Mouse (Mus musculus) liver, embryonic 12.5 days (tissue): ENCODE measurements around the gene Lbh. TPM values are rescaled to one million over a fixed set of nuclear protein-coding genes. Genes with fewer than 3 reads are reported as not detected.
A peak's percentile ranks its signal among the peaks of the same experiment; 100 is the strongest.

ENCODE experiments used
- ATAC-seq: fragments of 200-750 bp; cut with Nextera tagmentation; 2 replicates; pipeline ENCODE4 v1.8.0; 2017; ENCODE audit warnings: moderate number of reproducible peaks, mild to moderate bottlenecking, moderate library complexity
- H3K27ac ChIP-seq: fragments of 300-500 bp; sonication (generic); 2 replicates; pipeline ENCODE4 v1.5.1; 2016; ENCODE audit warnings: mild to moderate bottlenecking
- H3K27me3 ChIP-seq: fragments of 300-500 bp; sonication (generic); replicated peaks from 2 replicates; pipeline ENCODE4 v1.6.1; 2016; ENCODE audit warnings: mild to moderate bottlenecking, moderate library complexity
- H3K36me3 ChIP-seq: fragments of 300-500 bp; sonication (generic); 2 replicates; pipeline ENCODE4 v1.6.1; 2016; ENCODE audit warnings: mild to moderate bottlenecking, moderate library complexity
- H3K4me1 ChIP-seq: fragments of 300-500 bp; sonication (generic); 2 replicates; pipeline ENCODE4 v1.6.1; 2016
- H3K4me2 ChIP-seq: fragments of 300-500 bp; sonication (generic); 2 replicates; pipeline ENCODE4 v1.6.1; 2016; ENCODE audit warnings: mild to moderate bottlenecking, moderate library complexity
- H3K4me3 ChIP-seq: fragments of 300-500 bp; sonication (generic); 2 replicates; pipeline ENCODE4 v1.5.1; 2016; ENCODE audit warnings: mild to moderate bottlenecking, moderate library complexity
- H3K9ac ChIP-seq: fragments of 300-500 bp; sonication (generic); 2 replicates; pipeline ENCODE4 v1.6.1; 2016; ENCODE audit warnings: mild to moderate bottlenecking, moderate library complexity
- H3K9me3 ChIP-seq: fragments of 300-500 bp; sonication (generic); replicated peaks from 2 replicates; pipeline ENCODE4 v1.6.1; 2016; ENCODE audit warnings: mild to moderate bottlenecking, moderate library complexity
- WGBS: fragments of 180-500 bp; shearing (Covaris S2); methylation state at CpG from one replicate; pipeline ENCODE4 v1.1.7; 2016; ENCODE audit not compliant: insufficient replicate concordance; 5-methylcytosine and 5-hydroxymethylcytosine counted together
- polyA plus RNA-seq: library from polyadenylated mRNA; unstranded; fragments of >200 nt; fragmentation: Nextera tagmentation; extraction: Ambion mirVana; gene quantifications from 2 replicates; pipeline ENCODE4 v1.2.1, GENCODE M21; 2016

Gene Lbh
- polyA plus RNA-seq, 1 experiment from 2014 or later = 1.4 TPM

DNA sequence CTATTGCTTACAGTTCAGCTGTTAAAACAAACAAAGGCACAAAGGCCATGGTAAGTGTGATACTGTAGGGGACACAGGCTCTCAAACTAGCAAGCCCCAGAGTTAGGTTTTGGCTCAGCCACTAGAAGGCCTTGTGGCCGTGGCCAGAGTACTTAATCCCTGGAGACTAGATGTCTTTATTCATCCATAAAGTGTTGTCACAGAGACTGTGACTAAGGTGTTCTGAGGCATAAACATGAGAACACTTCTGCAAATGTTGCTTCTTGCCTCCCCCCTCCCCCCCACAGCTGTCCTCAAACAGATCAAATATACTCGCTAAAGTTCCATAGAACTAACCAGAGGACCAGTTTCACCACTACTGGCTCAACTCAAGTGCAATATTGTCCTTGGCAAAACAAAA lies 4.0 kb upstream of the Lbh start:
- peaks cover 40% of the 10 kb centered on the region for H3K27me3 ChIP-seq
- no peak overlapping the region for H3K27ac ChIP-seq
- ATAC-seq = no peak
- no peak overlapping the region for H3K9ac ChIP-seq
- WGBS = 63% methylated on average over 2 of the region's 2 CpGs
- no peaks in the 10 kb centered on the region for H3K36me3 ChIP-seq
- H3K9me3 ChIP-seq = no peaks in the 10 kb centered on the region
- H3K4me1 ChIP-seq = peaks cover 15% of the 10 kb centered on the region
- no peak overlapping the region for H3K4me3 ChIP-seq
- H3K4me2 ChIP-seq = no peak overlapping the region

DNA sequence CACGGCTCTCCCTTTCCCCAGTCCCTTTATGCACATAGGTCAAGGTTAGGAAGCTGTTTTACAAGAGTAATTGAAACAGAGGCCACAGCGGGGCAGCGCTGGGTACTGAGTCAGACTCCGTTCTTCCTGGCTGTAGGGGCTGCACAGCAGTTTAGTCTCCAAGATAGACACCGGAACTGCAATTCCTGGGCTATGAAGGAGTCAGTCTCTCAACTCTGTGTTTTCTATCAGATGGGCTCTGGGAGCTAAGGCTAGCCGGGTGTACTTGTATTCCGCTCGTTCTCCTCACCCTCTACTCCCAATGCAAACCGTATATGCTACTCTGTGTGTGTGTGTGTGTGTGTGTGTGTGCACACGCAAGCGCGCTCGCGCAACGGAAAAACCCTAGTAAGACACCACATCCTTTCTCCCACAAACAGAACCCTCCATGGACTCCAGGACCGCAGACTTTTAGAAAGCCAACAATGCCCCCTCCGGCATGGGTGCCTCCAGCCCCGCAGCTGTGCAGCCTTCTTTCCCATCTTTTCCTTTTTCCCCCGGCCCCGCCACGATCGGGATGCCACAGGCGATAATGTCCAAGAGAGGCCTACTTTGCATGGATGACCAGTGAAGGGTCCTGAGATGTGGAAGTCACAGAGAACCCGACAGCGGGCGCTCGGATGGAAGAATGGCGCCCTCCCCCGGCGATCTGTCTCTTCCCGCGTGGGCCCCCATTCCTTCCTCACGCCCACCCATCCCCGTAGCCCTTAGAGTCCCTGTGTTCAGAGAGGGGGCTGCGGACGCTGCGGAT lies 669 bp upstream of the Lbh start:
- H3K27me3 ChIP-seq = peaks cover 55% of the 10 kb centered on the region
- ATAC-seq = peak; percentile 40
- H3K9me3 ChIP-seq = no peaks in the 10 kb centered on the region
- peak overlapping the region; percentile 54; the same call in 1 of the 2 replicates for H3K27ac ChIP-seq
- H3K4me2 ChIP-seq = peak overlapping the region; percentile 86
- H3K4me3 ChIP-seq = peak overlapping the region; percentile 61
- 3% methylated on average over 35 of the region's 37 CpGs for WGBS
- peaks cover 21% of the 10 kb centered on the region for H3K4me1 ChIP-seq
- peak overlapping the region; percentile 44 for H3K9ac ChIP-seq
- H3K36me3 ChIP-seq = no peaks in the 10 kb centered on the region; the same call in 1 of the 2 replicates

DNA sequence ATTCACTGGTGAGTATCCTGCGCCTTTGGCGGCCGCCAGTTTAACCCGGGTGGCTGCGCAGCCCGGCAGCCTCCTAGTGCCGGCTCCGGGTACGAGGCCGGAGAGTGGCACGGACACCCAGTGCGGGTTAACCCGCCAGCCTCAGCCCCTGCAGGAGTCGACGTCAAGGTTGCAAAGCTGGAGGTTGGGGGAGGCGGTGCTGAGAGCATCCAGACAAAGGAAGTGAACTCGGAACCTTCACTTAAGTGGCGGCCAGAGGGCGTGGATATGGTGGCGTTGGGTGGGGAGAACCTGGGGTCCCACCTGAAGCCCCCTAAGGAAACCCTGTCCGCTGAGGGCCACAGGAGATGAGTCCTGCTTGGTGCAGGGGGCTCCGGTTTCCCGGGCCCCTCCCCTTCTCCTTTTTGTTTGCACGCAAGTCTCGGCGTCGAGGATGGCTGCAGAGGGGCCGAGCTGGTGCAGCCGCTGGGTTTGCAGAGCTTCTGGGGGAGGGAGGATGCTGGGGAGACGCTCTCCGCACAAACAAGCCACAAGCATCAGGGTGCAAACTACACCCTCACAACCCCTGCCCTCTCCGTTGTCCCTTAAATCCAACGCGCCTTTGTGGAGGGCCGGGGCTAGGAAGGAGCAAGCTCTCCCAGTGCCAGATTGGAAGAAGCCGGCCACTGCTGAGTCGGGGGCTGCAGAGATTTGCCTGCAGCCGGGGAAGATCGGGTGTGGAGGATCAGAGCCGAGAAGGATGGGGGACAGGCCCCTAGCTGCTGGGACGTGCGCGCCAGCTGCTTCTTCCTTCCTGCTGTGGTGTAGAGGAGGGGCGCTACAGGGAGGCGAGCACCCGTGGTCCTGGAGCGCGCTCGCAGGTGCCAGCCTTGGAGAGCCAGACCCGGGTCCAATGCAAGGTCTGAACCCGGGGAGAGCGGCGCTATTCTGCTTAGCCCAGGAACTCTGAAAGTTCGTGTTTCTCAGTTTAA lies 751 bp downstream of the Lbh start:
- Histone ChIP-seq H3K9me3 (no peaks in the 10 kb centered on the region), H3K9ac (peak overlapping the region; percentile 61), H3K4me3 (peak overlapping the region; percentile 61), H3K4me2 (peak overlapping the region; percentile 86), H3K27ac (peak overlapping the region; percentile 51; the same call in 1 of the 2 replicates), H3K4me1 (peaks cover 21% of the 10 kb centered on the region), H3K36me3 (no peaks in the 10 kb centered on the region; the same call in 1 of the 2 replicates), H3K27me3 (peaks cover 55% of the 10 kb centered on the region)
- ATAC-seq = peak; percentile 33
- WGBS = under 1% methylated on average over 54 of the region's 54 CpGs

DNA sequence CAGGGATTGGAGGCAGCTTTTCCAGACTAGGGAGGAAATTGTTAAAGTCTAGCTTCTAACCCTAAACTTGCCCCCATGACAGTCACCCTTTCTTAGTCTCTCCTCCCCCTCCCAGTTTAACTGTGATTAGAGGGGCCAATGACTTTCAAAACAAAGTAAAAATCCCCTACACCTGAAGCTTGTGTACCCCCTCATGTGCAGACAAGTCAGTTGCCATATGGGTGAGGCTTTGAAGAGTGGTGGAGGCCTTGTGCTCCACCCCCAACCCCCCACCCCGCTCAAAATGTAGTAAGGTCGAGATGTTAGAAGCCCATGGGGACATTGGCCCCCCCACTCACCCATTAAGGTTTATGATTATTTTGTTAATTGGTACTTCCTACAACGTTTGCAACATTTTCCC lies 1.5 kb downstream of the Lbh start:
- 27% methylated on average over 3 of the region's 3 CpGs for WGBS
- Histone ChIP-seq H3K27ac (no peak overlapping the region), H3K27me3 (peaks cover 55% of the 10 kb centered on the region), H3K9ac (peak overlapping the region; percentile 61; the same call in 1 of the 2 replicates), H3K4me2 (peak overlapping the region; percentile 86), H3K9me3 (no peaks in the 10 kb centered on the region), H3K4me3 (peak overlapping the region; percentile 61), H3K4me1 (peaks cover 21% of the 10 kb centered on the region), H3K36me3 (no peaks in the 10 kb centered on the region; the same call in 1 of the 2 replicates)
- no peak for ATAC-seq

DNA sequence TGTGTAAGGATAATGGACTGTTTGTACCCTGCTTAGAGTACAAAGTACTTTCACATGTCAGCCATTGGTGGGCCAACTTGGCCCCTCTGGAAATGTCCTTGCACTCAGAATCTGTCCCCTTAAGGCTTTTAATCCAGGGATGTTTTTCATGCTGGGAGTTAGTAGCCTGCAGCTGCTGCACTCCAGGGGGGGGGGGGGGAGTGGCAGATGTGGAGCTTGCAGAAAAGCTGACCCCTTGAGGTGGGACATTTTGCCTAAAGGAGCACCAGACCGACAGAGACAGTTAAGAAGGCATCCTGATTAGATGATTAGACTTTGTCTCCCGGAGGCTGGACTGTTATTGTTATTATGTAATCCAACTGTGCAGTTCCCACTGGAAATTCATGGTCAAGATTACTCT lies 2.3 kb downstream of the Lbh start:
- peaks cover 52% of the 10 kb centered on the region for H3K27me3 ChIP-seq
- H3K9me3 ChIP-seq = no peaks in the 10 kb centered on the region
- H3K4me3 ChIP-seq = no peak overlapping the region
- peaks cover 21% of the 10 kb centered on the region for H3K4me1 ChIP-seq
- no peak overlapping the region for H3K9ac ChIP-seq
- no peak overlapping the region for H3K27ac ChIP-seq
- H3K36me3 ChIP-seq = no peaks in the 10 kb centered on the region; the same call in 1 of the 2 replicates
- ATAC-seq = no peak
- H3K4me2 ChIP-seq = peak overlapping the region; percentile 34
- WGBS = 41% methylated on average over 2 of the region's 2 CpGs

DNA sequence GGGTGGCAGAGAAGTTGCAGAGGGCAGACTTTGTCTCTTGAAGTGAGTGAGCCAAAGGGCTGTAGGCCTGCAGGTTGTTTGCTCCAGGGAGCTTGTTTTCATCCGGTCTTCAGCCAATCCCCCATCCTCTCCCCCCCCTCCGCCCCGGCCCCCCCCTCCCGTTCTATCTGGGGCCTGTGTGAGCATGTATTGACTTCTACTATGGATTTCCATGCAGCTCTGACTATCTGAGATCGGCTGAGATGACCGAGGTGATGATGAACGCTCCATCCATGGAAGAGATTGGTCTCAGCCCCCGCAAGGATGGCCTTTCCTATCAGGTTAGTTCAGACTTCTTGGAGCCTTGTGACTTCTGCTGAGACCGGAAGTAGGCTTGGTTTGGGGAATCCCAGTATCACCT lies 2.9 kb downstream of the Lbh start:
- 55% methylated on average over 9 of the region's 9 CpGs for WGBS
- no peaks in the 10 kb centered on the region for H3K9me3 ChIP-seq
- no peak overlapping the region for H3K9ac ChIP-seq
- H3K4me3 ChIP-seq = no peak overlapping the region
- H3K27ac ChIP-seq = no peak overlapping the region
- no peaks in the 10 kb centered on the region; the same call in 1 of the 2 replicates for H3K36me3 ChIP-seq
- ATAC-seq = no peak
- peak overlapping the region; percentile 34; the same call in 1 of the 2 replicates for H3K4me2 ChIP-seq
- H3K4me1 ChIP-seq = peaks cover 21% of the 10 kb centered on the region
- H3K27me3 ChIP-seq = peaks cover 46% of the 10 kb centered on the region

DNA sequence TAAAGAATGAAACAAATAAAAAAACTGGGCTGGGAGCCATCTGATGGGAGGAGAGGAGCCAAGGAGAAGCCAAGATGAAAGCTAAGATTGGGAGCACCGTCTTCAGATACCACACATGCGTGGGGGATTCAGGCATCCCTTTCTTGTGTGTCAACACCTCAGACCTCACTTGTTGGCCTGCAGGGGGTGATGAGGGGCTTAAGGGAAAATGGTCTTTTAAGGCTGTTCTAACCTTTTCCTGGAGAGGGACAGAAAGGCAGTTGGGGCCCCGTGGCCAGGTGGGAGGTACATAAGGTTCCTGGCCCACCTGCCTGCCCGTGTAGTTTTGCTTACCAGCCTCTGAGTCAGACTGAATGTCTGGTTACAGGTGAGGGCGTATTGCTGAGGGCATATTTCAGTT lies 4.1 kb downstream of the Lbh start:
- peaks cover 34% of the 10 kb centered on the region for H3K27me3 ChIP-seq
- H3K27ac ChIP-seq = no peak overlapping the region
- no peak for ATAC-seq
- no peaks in the 10 kb centered on the region for H3K9me3 ChIP-seq
- peaks cover 8% of the 10 kb centered on the region; the same call in 1 of the 2 replicates for H3K36me3 ChIP-seq
- H3K9ac ChIP-seq = no peak overlapping the region
- no peak overlapping the region for H3K4me3 ChIP-seq
- H3K4me1 ChIP-seq = peaks cover 21% of the 10 kb centered on the region
- peak overlapping the region; percentile 2; the same call in 1 of the 2 replicates for H3K4me2 ChIP-seq
- 50% methylated on average over 5 of the region's 5 CpGs for WGBS

DNA sequence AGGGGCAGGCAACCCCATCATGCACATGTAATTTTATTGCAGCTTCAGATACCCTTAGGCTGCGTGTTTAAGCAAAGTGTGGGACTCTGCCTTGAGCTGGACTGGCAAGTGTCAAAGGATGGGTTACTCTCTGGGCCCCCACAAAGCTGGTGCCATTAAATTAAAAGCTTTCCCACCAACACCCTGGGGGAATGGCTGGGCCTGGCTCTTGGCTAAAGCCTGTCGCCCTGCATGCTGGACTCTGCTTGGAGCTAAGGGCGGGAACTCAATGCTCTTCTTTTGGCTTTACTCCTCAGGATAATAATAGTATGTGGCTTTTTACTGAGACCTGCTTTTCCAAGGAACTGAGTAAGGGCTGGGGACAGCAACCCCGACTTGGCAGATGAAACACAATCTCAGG lies 5.2 kb downstream of the Lbh start:
- WGBS = 71% methylated on average over 4 of the region's 4 CpGs
- Histone ChIP-seq H3K9ac (no peak overlapping the region), H3K27ac (no peak overlapping the region), H3K4me2 (no peak overlapping the region), H3K4me3 (no peak overlapping the region), H3K4me1 (peaks cover 14% of the 10 kb centered on the region), H3K27me3 (peaks cover 23% of the 10 kb centered on the region), H3K9me3 (no peaks in the 10 kb centered on the region), H3K36me3 (peaks cover 8% of the 10 kb centered on the region; the same call in 1 of the 2 replicates)
- ATAC-seq = no peak

DNA sequence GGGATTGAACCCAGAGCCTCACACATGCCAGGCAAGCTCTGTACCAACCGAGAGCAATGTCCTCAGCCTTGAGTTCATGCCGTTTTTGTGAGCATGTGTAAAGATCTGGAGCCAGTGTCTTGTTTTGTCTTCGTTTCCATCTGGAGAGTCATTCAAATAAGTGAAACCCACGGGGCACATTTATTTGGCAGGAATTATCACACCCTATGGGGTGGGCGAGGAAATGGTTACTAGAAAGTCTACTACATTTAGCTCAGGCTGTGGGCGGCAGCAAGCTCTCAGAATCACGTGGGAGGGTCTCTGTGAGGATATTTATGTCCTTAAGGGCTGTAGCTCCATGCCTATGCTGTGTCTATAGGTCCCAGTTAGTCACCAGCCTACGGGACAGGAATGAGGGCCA lies 6.2 kb downstream of the Lbh start:
- Histone ChIP-seq H3K4me2 (no peak overlapping the region), H3K4me1 (peaks cover 7% of the 10 kb centered on the region), H3K27ac (no peak overlapping the region)

DNA sequence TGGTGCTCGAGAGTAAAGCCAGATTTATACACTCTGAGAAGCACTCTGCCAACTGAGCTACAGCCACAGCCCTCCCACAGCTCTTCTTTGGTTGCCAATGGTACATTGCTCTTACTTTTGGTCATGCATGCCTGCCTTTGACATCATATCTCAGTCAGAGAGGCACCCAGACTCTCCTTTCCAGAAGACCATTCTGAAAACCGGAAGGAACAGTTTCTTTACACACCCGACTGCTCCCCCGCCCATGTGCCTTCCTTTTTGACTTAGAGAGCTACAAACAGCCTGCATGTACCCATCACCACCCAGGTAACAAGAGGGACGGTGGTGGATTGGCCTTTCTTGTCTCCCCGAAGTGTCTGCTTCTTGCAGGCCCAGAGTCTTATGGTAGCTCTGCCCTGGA lies 7.0 kb downstream of the Lbh start:
- Histone ChIP-seq H3K27me3 (peaks cover 6% of the 10 kb centered on the region), H3K27ac (no peak overlapping the region), H3K36me3 (peaks cover 8% of the 10 kb centered on the region; the same call in 1 of the 2 replicates), H3K9me3 (no peaks in the 10 kb centered on the region), H3K4me2 (no peak overlapping the region), H3K4me3 (no peak overlapping the region), H3K4me1 (peaks cover 3% of the 10 kb centered on the region), H3K9ac (no peak overlapping the region)
- ATAC-seq = no peak
- 61% methylated on average over 6 of the region's 6 CpGs for WGBS

More for the DNA sequence above, 6.2 kb downstream of the Lbh start:
- H3K9ac ChIP-seq = no peak overlapping the region
- no peak overlapping the region for H3K4me3 ChIP-seq
- H3K27me3 ChIP-seq = peaks cover 13% of the 10 kb centered on the region
- ATAC-seq = no peak
- H3K36me3 ChIP-seq = peaks cover 8% of the 10 kb centered on the region; the same call in 1 of the 2 replicates
- no peaks in the 10 kb centered on the region for H3K9me3 ChIP-seq
- 61% methylated on average over 8 of the region's 8 CpGs for WGBS

DNA sequence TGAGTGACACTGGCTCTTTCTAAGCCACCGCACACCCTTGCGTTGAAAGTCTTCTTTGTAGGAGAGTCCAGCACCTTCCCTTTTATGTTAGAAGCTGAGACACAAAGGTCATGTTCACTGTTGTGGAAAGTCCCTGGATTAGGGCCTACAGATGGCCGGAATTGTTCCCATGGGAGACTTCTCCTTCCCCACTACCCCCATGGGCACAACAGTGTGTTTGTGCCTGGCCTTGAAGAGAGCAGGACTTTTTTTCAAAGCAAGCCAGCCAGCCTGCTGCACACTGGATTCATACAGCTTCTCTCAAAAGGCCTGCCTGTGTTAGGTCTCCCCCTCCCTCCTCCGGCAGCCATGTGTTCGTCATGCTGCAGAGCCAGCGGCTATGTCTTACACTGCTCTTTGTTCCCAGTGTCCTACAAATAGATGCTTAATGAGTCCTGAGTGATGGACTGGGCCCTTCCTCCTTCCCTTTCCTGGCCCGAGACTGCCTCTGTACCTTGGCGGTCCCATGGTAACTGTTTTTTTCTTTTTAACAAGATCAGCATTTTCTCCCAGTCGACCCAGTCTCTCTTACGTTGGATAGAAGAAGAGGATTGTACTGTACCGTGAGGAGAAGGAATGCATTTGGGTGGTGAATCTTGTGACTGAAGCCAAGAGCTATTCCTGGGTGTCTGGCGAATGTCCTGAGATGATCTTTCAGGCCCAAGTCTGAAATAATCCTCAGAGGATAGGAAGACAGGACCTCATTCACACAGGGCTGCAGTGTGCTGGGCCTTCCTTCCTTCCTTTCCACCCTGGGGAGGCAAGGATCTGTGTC lies 7.9 kb downstream of the Lbh start:
- Histone ChIP-seq H3K27ac (no peak overlapping the region), H3K36me3 (peaks cover 8% of the 10 kb centered on the region; the same call in 1 of the 2 replicates), H3K27me3 (no peaks in the 10 kb centered on the region), H3K9me3 (no peaks in the 10 kb centered on the region), H3K9ac (no peak overlapping the region), H3K4me3 (no peak overlapping the region), H3K4me2 (no peak overlapping the region), H3K4me1 (peaks cover 3% of the 10 kb centered on the region; the same call in 1 of the 2 replicates)
- no peak for ATAC-seq
- WGBS = 73% methylated on average over 12 of the region's 12 CpGs
